Mouse (Mus musculus) kidney, postnatal 25 days (tissue): Measurements from ENCODE around the gene Car14.
A peak's percentile ranks its signal among the peaks of the same experiment; 100 is the strongest.
"Not testable (repeated sequence)": the region's sequence is repeated elsewhere in the genome, so short reads cannot be mapped to it uniquely, and the experiment has no call there.

ENCODE experiments used
- DNase-seq, 2 experiments: peaks; one replicate each; pipeline ENCODE4 v3.0.0; 2021; ENCODE audit warnings: mixed read lengths in 2 of 2

Gene Car14

GRCm38 (mm10) chr3:95923429-95923828 lies 18.9 kb upstream of the Car14 start:
- not testable (repeated sequence) for DNase-seq

DNA sequence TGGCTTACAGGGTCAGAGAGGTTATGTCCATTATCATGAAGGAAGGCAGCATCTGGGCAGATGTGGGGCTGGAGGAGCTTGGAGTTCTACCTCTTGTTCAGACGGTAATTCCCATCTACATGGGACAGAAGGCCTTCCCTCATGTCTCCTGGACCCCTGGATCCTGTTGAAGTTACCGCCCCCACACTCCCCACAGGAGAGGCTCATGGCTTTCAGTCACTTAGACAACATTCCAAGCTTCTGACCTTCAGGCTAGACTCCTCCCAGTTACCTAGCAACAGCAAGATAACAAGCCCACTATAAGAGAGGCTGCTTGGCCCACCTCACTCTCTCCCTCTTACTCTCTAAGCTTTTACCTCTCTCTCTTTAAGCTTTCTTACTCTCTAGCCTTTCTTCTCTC lies 16.0 kb upstream of the Car14 start:
- not testable (repeated sequence) for DNase-seq

- no peak for DNase-seq
Measured at GRCm38 (mm10) chr3:95916760-95917159, 12.3 kb upstream of the Car14 start.

DNA sequence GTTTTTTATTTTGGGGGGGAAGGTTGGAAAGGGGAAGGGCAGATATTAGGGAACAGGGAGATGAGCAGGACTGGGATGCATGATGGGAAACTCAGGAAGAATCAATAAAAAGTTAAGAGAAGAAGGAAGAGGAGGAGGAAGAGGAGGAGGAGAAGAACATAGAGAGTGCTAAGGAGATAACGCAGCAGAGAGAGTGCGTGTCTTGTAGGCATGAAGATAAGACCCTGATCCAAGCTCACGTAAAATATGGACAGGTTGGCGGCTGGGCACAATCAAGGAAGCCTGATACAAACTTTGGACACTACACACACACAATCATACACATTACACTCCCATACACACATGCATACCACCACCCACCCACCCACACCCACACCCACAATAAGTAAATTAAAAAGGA lies 10.2 kb upstream of the Car14 start:
- no peak for DNase-seq

- no peak for DNase-seq
Measured at GRCm38 (mm10) chr3:95907613-95908012, 3.1 kb upstream of the Car14 start.

DNA sequence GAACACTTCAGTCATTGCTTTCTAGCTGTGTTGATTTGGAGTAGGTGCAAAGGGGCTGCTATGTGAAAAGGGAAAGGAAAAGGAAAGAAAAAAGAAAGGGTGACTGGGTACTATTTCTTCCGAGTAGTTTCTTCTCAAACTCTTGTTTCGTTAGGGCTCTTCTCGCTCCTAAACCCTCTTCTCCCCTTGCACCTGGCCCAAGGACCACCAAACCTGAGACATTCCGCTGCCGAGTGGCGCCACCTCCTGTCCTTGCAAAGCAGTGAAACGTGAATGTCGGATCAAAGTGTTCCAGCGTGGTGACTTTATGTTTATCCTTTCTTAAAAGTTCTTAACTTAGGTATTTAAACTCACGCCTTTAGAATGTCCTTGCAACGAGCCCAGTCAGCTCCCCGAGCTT lies 2.4 kb upstream of the Car14 start:
- DNase-seq, result peak; percentile 67 to 72

DNA sequence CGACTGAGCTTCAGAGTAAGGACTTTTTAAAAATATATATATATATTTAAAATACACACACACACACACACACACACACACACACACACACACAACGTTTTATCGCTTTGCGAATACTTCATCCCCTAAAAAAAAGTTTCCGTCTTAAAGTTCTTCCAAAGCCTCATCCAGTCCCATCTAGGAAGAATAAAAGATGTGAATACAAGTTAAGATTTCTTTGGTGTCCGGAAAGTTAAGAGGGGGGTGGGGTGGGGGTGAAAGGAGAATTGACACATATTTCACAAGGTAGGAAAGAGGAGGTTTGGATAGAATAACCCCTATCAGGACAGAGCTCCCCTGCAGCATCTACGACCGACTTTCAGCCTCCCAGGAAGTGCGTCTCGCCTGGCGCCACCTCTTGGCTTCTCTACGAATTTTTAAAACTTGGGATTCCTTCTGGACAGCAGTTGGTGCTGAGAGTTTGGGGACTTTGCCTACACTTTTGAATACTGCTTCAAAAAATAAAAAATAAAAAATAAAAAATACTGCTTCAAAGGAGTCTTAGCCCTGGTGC lies 1.5 kb upstream of the Car14 start:
- peak; percentile 69 to 77 for DNase-seq

- peak; percentile 49 to 80 for DNase-seq
Measured at GRCm38 (mm10) chr3:95905146-95905939, 852 bp upstream of the Car14 start.

DNA sequence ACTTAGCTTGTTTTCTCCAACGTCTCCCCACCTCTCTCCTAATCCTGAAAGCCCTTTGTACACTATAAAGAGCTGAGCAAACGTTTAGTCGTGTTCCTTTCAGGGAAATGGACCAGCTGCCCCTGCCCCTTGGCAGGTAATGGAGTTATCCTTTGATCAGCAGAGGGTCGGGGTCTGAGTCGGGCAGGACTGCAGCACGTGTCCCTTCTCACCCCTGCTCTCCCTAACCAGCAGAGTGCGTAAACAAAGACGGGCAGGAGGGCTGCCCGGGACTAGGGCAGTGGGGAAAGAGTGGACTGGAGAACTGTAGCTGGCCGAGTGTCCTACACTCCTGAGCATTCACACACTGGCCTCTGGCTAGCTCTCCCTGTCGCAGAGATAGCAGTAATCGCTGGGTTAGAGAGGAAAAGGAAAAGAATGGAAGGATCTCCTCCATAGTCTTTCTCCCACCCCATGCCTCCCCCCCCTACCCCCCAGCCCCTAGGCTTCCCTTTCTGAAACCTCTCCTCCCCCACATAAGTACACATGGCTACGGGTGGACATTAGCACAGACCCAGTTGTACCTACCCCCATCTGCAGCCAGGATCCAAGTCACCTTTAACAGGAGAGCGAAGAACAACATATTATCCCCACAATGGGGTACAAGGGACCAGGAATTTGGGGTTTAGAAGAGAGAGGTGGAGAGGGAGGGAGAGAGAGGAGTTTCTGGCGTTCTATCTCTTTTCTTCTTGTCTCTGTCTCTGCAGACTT lies 563 bp downstream of the Car14 start:
- DNase-seq, result peak; percentile 65 to 91

GRCm38 (mm10) chr3:95902643-95903042 lies 1.8 kb downstream of the Car14 start:
- DNase-seq, result peak; percentile 46 to 61

DNA sequence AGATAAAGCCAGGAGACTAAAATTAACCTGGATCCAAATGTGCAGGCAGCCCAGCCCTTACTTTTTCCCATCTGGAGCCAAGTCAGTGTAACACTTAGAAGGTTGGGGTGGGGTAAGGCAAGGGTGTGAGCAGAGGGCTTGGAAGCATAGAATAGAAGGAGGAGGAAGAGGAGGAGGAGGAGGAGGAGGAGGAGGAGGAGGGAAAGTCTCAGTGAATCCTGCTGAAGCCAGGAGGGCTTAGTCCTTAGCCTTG lies 2.2 kb downstream of the Car14 start:
- DNase-seq, result no peak

- DNase-seq, result peak; percentile 69 to 86
Measured at GRCm38 (mm10) chr3:95901616-95902372, 2.7 kb downstream of the Car14 start.

DNA sequence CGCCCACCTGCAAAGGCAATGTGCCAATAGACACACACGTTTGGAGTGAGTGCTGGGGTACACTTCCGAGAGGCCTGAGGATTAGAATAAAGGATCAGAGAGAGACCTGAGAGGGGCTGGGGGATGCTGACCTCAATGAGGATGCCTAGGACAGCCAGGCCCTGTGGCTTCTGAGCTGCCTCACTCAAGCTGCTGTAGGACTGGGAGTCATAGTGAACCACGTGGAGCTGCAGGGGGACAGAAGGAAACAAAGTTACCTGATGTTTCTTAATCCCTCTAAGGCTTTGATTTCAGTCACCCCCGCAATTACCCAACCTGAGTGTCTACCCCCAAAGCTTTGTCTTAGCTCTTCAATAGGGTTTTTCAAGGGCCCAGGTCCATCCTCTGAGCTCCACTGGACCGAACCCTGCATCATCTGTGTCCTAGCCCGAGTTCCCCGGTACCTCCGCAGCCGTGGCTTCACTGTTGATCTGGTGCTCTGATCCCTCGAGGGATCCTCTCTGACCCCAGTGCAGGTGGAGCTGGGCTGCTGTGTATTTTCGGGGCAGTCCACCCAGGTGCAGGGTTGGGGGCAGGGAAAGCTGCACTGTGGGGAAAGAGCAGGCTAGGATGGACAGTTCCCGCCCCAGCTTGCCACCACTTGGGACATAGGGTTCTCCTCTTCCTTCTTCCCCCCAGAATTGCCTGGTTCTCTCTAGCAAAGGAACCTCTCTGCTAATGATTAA lies 4.5 kb downstream of the Car14 start:
- no peak for DNase-seq

- not testable (repeated sequence) for DNase-seq
Measured at GRCm38 (mm10) chr3:95895501-95895900, 9.0 kb downstream of the Car14 start.

DNA sequence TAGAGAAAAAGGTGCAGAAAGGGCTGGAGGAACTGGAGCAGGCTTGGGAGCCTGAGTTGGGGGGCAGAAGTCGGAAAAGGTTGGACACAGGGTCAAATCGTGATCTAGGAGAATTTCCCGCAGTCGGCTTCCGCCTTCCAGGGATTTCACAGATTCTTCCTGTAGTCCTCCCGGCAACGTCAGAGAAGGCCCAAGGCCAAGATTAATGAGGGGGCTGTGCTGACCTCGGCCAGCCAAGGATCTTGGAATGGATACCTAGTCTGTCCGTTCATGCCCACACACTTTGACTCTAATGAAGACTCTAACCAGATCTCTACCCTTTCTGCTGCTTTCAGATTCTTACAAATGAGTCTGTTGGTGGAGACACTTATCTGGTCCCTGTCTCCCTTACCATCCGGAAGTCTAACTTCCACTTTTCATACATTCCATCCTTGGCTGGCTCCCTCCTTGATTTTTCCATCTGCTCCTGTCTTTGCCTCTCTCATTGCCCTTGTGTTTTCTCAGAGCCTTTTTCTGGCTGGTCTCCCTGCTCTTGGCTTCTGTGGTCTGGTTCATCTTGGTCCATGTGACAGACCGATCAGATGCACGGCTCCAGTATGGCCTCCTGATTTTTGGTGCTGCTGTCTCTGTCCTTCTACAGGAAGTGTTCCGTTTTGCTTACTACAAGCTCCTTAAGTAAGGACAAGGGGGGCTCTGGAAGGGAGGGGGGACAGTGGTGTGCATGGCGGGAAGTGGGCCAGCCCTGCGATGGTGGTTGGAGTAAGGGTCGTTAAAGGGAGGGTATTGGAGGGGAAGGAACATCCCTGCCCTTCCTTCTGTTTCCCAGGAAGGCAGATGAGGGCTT lies 10.0 kb downstream of the Car14 start:
- DNase-seq, result peak; percentile 85 to 91

DNA sequence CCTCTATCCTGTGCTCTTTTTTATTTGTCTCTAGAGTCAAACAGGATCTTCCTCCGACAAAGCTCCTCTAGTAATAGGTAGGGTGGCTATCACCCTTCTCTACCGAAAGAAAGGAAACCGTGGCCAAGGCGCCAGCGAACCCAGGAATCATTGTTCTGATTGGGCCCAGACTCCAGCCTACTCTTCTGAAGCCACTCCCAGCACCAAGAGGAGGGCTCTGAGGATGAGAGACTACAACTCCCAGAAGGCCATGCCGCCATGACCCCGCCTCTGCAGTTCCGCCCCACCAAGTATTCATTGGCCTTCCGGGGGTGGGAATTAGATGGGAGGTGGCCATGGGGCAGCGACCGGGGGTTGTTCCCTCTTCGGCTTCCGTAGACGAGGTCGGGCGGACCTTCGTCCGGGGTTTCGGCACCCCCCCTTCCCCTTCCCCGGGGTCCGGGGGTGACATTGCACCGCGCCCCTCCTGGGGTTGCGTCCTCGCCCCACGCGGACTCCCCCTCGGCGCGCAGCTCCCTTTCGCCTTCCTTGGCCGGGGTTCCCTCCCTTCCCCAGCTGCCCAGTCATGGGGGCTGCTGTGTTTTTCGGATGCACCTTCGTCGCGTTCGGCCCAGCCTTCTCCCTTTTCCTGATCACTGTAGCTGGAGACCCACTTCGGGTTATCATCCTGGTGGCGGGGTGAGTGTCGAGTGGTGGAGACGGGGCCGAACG lies 10.7 kb downstream of the Car14 start, which contains the start of gene Aph1a:
Aph1a (plus strand) TSS at position 364 of the 711 bp plus-strand sequence.
- DNase-seq, result peak; percentile 97 to 99

GRCm38 (mm10) chr3:95893126-95893525 lies 11.4 kb downstream of the Car14 start:
- DNase-seq, result peak in 1 of 2 experiments; percentile 41

- no peak for DNase-seq
Measured at GRCm38 (mm10) chr3:95892066-95893052, 12.1 kb downstream of the Car14 start.
